Mouse (Mus musculus) stomach, embryonic 16.5 days (tissue): ENCODE data around the gene Noxo1. TPM values are rescaled to one million over a fixed set of nuclear protein-coding genes. Genes with fewer than 3 reads are reported as not detected.

Experiments used
- ATAC-seq: fragments of 200-750 bp; cut with Nextera tagmentation; 2 replicates; pipeline ENCODE4 v1.8.0; 2017; ENCODE audit warnings: moderate number of reproducible peaks, moderate TSS enrichment; ENCODE audit not compliant: insufficient read depth, low FRiP score
- H3K27ac ChIP-seq: fragments of 300-500 bp; sonication (generic); 2 replicates; pipeline ENCODE4 v1.5.1; 2014; ENCODE audit warnings: low read length
- H3K27me3 ChIP-seq: fragments of 300-500 bp; sonication (generic); 2 replicates; pipeline ENCODE4 v1.6.1; 2014; ENCODE audit warnings: low read length, control low read depth, mixed read lengths; ENCODE audit not compliant: control insufficient read depth, insufficient read depth
- H3K36me3 ChIP-seq: fragments of 300-500 bp; sonication (generic); 2 replicates; pipeline ENCODE4 v1.6.1; 2014; ENCODE audit warnings: low read length; ENCODE audit not compliant: control insufficient read depth, insufficient read depth
- H3K4me1 ChIP-seq: fragments of 300-500 bp; sonication (generic); 2 replicates; pipeline ENCODE4 v1.6.1; 2014; ENCODE audit warnings: low read length, control low read depth, mixed read lengths; ENCODE audit not compliant: control insufficient read depth, insufficient read depth
- H3K4me2 ChIP-seq: fragments of 300-500 bp; sonication (generic); 2 replicates; pipeline ENCODE4 v1.6.1; 2014; ENCODE audit warnings: low read depth, low read length, mixed read lengths
- H3K4me3 ChIP-seq: fragments of 300-500 bp; sonication (generic); replicated peaks from 2 replicates; pipeline ENCODE4 v1.5.1; 2014; ENCODE audit warnings: mild to moderate bottlenecking, low read length
- H3K9ac ChIP-seq: fragments of 300-500 bp; sonication (generic); 2 replicates; pipeline ENCODE4 v1.6.1; 2014; ENCODE audit warnings: low read length
- H3K9me3 ChIP-seq: fragments of 300-500 bp; sonication (generic); replicated peaks from 2 replicates; pipeline ENCODE4 v1.6.1; 2016; ENCODE audit warnings: low read length, control low read depth; ENCODE audit not compliant: control insufficient read depth
- WGBS: fragments of 180-500 bp; shearing (Covaris S2); extraction: QIAGEN DNeasy Blood & Tissue Kit; methylation state at CpG from one replicate; pipeline ENCODE4 v1.1.7; 2014; 5-methylcytosine and 5-hydroxymethylcytosine counted together
- polyA plus RNA-seq: library from polyadenylated mRNA; unstranded; fragments of >200 nt; fragmentation: Nextera tagmentation; extraction: Ambion mirVana; gene quantifications from 2 replicates; pipeline ENCODE4 v1.2.1, GENCODE M21; 2015

The Noxo1 gene
- polyA plus RNA-seq, 1 experiment from 2014 or later: 5.8 TPM

DNA sequence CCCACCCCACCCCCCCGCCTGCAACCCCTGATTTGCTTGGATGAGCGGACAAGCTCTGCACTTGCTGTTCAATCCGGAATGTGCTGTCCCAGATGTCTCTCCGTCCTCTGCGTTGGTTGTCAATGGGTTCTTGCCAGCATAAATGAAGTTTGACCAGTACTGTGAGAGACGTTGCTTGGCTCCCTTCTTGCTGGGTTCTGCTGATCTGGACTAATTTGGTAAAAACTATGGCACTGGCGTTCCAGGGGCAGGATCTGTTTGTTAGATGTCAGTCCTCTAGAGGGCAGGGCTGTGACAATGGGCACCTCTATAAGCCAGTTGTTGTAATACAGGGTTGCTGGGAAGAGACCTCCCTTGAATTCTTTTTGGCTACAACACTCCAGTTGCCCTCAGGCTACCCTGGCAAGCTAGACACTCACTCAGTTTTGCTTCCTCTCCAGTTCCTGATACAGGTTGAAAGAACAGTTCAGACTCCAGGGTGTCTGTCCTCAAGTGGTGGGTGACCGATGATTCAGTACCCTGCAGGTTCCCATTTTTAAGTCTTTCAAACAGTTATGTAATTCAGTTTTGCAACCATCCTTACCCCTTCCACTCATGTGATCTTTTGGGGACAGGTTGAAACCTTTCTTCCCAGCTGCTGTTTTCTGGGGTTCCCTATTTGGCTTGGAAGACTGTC lies 41.2 kb downstream of the Noxo1 start:
- ATAC-seq: no peak
- Histone ChIP-seq H3K27me3 (no peaks in the 10 kb centered on the region), H3K4me3 (peak overlapping the region; percentile 57), H3K4me1 (peaks cover 14% of the 10 kb centered on the region), H3K9ac (peak overlapping the region; percentile 73), H3K4me2 (peak overlapping the region; percentile 69), H3K36me3 (no peaks in the 10 kb centered on the region), H3K27ac (no peak overlapping the region), H3K9me3 (no peaks in the 10 kb centered on the region)
- WGBS: 20% methylated on average over 8 of the region's 8 CpGs

- no peak overlapping the region for H3K27ac ChIP-seq
- no peak overlapping the region for H3K9ac ChIP-seq
- H3K4me1 ChIP-seq: peaks cover 14% of the 10 kb centered on the region
- no peak for ATAC-seq
- H3K4me3 ChIP-seq: no peak overlapping the region
- H3K4me2 ChIP-seq: no peak overlapping the region
- H3K9me3 ChIP-seq: no peaks in the 10 kb centered on the region
- 69% methylated on average over 4 of the region's 4 CpGs for WGBS
- 0 out of 2 replicates have a peak, but pooled peaks cover 3% of the 10 kb centered on the region for H3K36me3 ChIP-seq
- H3K27me3 ChIP-seq: no peaks in the 10 kb centered on the region
These were observed 42.2 kb downstream of the Noxo1 start for GRCm38 (mm10) chr17:24738238-24738637.

DNA sequence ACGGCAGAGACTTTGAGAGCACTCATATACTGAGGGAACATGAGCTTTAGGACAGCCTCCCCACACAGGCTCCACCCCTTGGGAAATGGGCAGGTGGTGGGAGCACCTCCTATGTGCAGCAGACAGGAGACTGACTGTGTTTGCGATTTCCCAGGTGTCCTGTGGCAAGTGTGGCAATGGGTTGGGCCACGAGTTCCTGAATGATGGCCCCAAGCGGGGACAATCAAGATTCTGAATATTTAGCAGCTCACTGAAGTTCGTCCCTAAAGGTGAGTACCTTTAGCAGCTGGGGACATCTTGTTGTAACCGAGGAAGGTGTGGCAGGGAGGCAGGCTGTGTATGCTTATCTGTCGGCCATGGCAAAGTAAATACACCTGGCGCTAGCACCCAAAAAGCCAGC lies 43.9 kb downstream of the Noxo1 start:
- Histone ChIP-seq H3K27ac (no peak overlapping the region), H3K9me3 (no peaks in the 10 kb centered on the region), H3K4me2 (no peak overlapping the region), H3K36me3 (0 out of 2 replicates have a peak, but pooled peaks cover 3% of the 10 kb centered on the region), H3K9ac (no peak overlapping the region), H3K27me3 (no peaks in the 10 kb centered on the region), H3K4me1 (peaks cover 14% of the 10 kb centered on the region), H3K4me3 (no peak overlapping the region)
- ATAC-seq: no peak
- WGBS: 64% methylated on average over 8 of the region's 8 CpGs

- 80% methylated on average over 8 of the region's 8 CpGs for WGBS
- no peak overlapping the region for H3K9ac ChIP-seq
- no peak overlapping the region for H3K4me3 ChIP-seq
- no peak overlapping the region for H3K4me2 ChIP-seq
- ATAC-seq: no peak
- 0 out of 2 replicates have a peak, but pooled peaks cover 3% of the 10 kb centered on the region for H3K36me3 ChIP-seq
- no peaks in the 10 kb centered on the region for H3K27me3 ChIP-seq
- H3K9me3 ChIP-seq: no peaks in the 10 kb centered on the region
- no peak overlapping the region for H3K27ac ChIP-seq
- peaks cover 9% of the 10 kb centered on the region; the same call in 1 of the 2 replicates for H3K4me1 ChIP-seq
These were observed 46.3 kb downstream of the Noxo1 start for GRCm38 (mm10) chr17:24742307-24742706.

- no peaks in the 10 kb centered on the region for H3K9me3 ChIP-seq
- H3K27ac ChIP-seq: no peak overlapping the region
- H3K36me3 ChIP-seq: 0 out of 2 replicates have a peak, but pooled peaks cover 3% of the 10 kb centered on the region
- H3K4me1 ChIP-seq: peaks cover 4% of the 10 kb centered on the region; the same call in 1 of the 2 replicates
- no peak overlapping the region for H3K4me2 ChIP-seq
- no peak for ATAC-seq
- WGBS: 72% methylated on average over 5 of the region's 5 CpGs
- H3K9ac ChIP-seq: no peak overlapping the region
- H3K4me3 ChIP-seq: no peak overlapping the region
- no peaks in the 10 kb centered on the region for H3K27me3 ChIP-seq
These were observed 47.9 kb downstream of the Noxo1 start for GRCm38 (mm10) chr17:24743896-24744295.

DNA sequence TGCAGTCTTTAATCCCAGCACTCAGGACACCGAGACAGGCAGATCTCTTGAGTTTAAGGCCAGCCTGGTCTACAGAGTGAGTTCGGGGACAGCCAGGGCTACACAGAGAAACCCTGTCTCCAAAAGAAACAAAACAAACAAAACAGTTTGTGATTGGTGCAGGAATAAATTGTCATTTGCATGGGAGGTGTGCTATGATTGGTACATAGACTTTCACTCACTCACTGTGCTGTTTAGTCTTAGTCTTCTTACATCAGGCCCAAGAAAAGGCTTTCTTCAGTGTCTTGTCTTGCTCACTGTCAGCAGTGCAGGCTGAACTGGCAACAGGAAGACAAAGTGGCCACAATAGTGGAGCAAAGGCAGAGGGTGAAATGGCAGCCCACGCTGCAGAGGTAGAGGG lies 48.3 kb downstream of the Noxo1 start:
- WGBS: 70% methylated on average over 3 of the region's 3 CpGs
- Histone ChIP-seq H3K9me3 (no peaks in the 10 kb centered on the region), H3K27me3 (no peaks in the 10 kb centered on the region), H3K27ac (no peak overlapping the region), H3K4me1 (peaks cover 4% of the 10 kb centered on the region; the same call in 1 of the 2 replicates), H3K36me3 (0 out of 2 replicates have a peak, but pooled peaks cover 3% of the 10 kb centered on the region), H3K4me2 (no peak overlapping the region), H3K9ac (no peak overlapping the region), H3K4me3 (no peak overlapping the region)
- no peak for ATAC-seq

GRCm38 (mm10) chr17:24745526-24746497 lies 49.8 kb downstream of the Noxo1 start:
- no peaks in the 10 kb centered on the region for H3K9me3 ChIP-seq
- 0 out of 2 replicates have a peak, but pooled peaks cover 3% of the 10 kb centered on the region for H3K36me3 ChIP-seq
- 21% methylated on average over 7 of the region's 7 CpGs for WGBS
- H3K4me1 ChIP-seq: peaks cover 4% of the 10 kb centered on the region; the same call in 1 of the 2 replicates
- H3K9ac ChIP-seq: no peak overlapping the region
- peaks cover 10% of the 10 kb centered on the region; the same call in 1 of the 2 replicates for H3K27me3 ChIP-seq
- H3K4me2 ChIP-seq: no peak overlapping the region
- H3K27ac ChIP-seq: no peak overlapping the region
- H3K4me3 ChIP-seq: no peak overlapping the region
- ATAC-seq: peak; percentile 79; the same call in 1 of the 2 replicates

GRCm38 (mm10) chr17:24746986-24747385 lies 51.0 kb downstream of the Noxo1 start:
- ATAC-seq: no peak

More at GRCm38 (mm10) chr17:24746986-24747385, 51.0 kb downstream of the Noxo1 start:
- H3K27ac ChIP-seq: no peak overlapping the region
- H3K9ac ChIP-seq: no peak overlapping the region
- peaks cover 4% of the 10 kb centered on the region; the same call in 1 of the 2 replicates for H3K4me1 ChIP-seq
- no peak overlapping the region for H3K4me2 ChIP-seq
- H3K9me3 ChIP-seq: no peaks in the 10 kb centered on the region
- H3K36me3 ChIP-seq: 0 out of 2 replicates have a peak, but pooled peaks cover 3% of the 10 kb centered on the region
- peaks cover 20% of the 10 kb centered on the region for H3K27me3 ChIP-seq
- WGBS: 48% methylated on average over 4 of the region's 4 CpGs
- H3K4me3 ChIP-seq: no peak overlapping the region
